Mouse (Mus musculus) liver, postnatal 0 days (tissue): ENCODE measurements around the gene Pkn1. TPM values are rescaled to one million over a fixed set of nuclear protein-coding genes. Genes with fewer than 3 reads are reported as not detected.

ENCODE experiments used
- ATAC-seq: fragments of 200-750 bp; cut with Nextera tagmentation; 2 replicates; pipeline ENCODE4 v1.8.0; 2017; ENCODE audit warnings: mild to moderate bottlenecking, moderate library complexity
- DNase-seq: peaks from one replicate; pipeline ENCODE4 v3.0.0-alpha.2; 2016
- H3K27ac ChIP-seq: fragments of 300-500 bp; sonication (generic); 2 replicates; pipeline ENCODE4 v1.5.1; 2014; ENCODE audit warnings: antibody characterized with exemption, moderate library complexity, mild to moderate bottlenecking, low read depth
- H3K27me3 ChIP-seq: fragments of 300-500 bp; sonication (generic); 2 replicates; pipeline ENCODE4 v1.6.1; 2014; ENCODE audit warnings: low read length, control low read depth, mixed read lengths; ENCODE audit not compliant: insufficient read depth
- H3K36me3 ChIP-seq: fragments of 300-500 bp; sonication (generic); replicated peaks from 2 replicates; pipeline ENCODE4 v1.6.1; 2014; ENCODE audit warnings: mild to moderate bottlenecking, control low read depth, low read length, moderate library complexity, mixed read lengths; ENCODE audit not compliant: insufficient read depth
- H3K4me1 ChIP-seq: fragments of 300-500 bp; sonication (generic); 2 replicates; pipeline ENCODE4 v1.6.1; 2014; ENCODE audit warnings: antibody characterized with exemption, mild to moderate bottlenecking, control low read depth; ENCODE audit not compliant: insufficient read depth
- H3K4me2 ChIP-seq: fragments of 300-500 bp; sonication (generic); 2 replicates; pipeline ENCODE4 v1.6.1; 2014; ENCODE audit warnings: low read depth, mild to moderate bottlenecking, low read length, moderate library complexity, mixed read lengths
- H3K4me3 ChIP-seq: fragments of 300-500 bp; sonication (generic); 2 replicates; pipeline ENCODE4 v1.5.1; 2014; ENCODE audit warnings: low read depth, low read length
- H3K9ac ChIP-seq: fragments of 300-500 bp; sonication (generic); replicated peaks from 2 replicates; pipeline ENCODE4 v1.6.1; 2014; ENCODE audit warnings: mild to moderate bottlenecking, moderate library complexity
- H3K9me3 ChIP-seq: fragments of 300-500 bp; sonication (generic); 2 replicates; pipeline ENCODE4 v1.6.1; 2016; ENCODE audit warnings: mild to moderate bottlenecking, control low read depth, low read length, mixed read lengths
- CTCF ChIP-seq: sonication (generic); IDR thresholded peaks from 2 replicates; pipeline ENCODE4 v1.5.1; 2016; ENCODE audit warnings: antibody characterized with exemption, low read depth
- EP300 ChIP-seq: IDR thresholded peaks from 2 replicates; pipeline ENCODE4 v1.6.1; 2016; ENCODE audit warnings: antibody characterized with exemption, low read depth, mild to moderate bottlenecking
- WGBS: fragments of 180-500 bp; shearing (Covaris S2); extraction: QIAGEN DNeasy Blood & Tissue Kit; methylation state at CpG from one replicate; pipeline ENCODE4 v1.1.7; 2014; ENCODE audit not compliant: insufficient replicate concordance; 5-methylcytosine and 5-hydroxymethylcytosine counted together
- polyA plus RNA-seq: library from polyadenylated mRNA; unstranded; fragments of >200 nt; fragmentation: Nextera tagmentation; extraction: Ambion mirVana; gene quantifications from 2 replicates; pipeline ENCODE4 v1.2.1, GENCODE M21; 2015

Pkn1 gene
- polyA plus RNA-seq, 1 experiment from 2014 or later, result 8.5 TPM

DNA sequence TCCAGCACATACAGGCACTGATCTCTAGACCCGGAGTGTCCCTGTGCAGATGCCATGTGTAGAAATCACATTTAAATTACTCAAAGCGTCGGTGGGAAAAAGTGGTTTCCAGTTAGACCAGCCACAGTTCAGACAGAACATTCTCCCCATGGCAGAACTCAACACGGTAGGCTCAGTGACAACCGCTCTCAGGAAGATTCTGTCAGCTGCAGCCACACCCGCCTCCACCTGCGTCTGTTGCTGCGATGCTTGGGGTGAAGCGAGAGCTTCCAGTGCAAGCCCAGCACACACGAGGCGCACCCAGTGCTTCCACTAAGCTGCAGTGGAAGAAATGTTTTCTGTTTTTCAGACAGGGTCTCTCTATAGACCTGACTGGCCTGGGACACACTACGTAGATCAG lies 19.1 kb downstream of the Pkn1 start:
- DNase-seq, result no peak
- TF ChIP-seq CTCF, result no peak
- no peak for TF ChIP-seq EP300
- Histone ChIP-seq H3K36me3 (peaks cover 74% of the 10 kb centered on the region), H3K4me3 (no peak overlapping the region), H3K9me3 (no peaks in the 10 kb centered on the region), H3K27me3 (no peaks in the 10 kb centered on the region), H3K27ac (no peak overlapping the region), H3K4me1 (no peaks in the 10 kb centered on the region), H3K4me2 (no peak overlapping the region), H3K9ac (no peak overlapping the region)
- whole genome bisulfite sequencing, result 84% methylated on average over 12 of the region's 12 CpGs
- ATAC-seq, result no peak

DNA sequence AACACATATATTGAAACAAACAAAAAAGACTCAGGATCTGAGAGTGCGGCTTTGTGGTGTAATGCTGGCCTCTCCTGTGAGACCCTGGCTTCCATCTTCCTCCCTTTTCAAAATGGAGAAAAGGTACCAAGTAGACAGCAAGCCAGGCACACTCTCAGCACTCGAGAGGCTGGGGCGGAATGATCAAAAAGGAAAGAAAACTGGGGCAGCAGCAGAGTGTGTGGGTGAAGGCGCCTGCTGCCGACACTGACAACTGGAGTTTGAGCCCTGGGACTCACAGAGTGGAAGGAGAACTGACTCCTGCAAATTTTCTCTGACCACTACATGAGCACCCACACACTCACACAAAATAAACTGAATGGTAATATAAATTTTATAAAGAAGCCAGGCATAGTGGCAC lies 24.5 kb downstream of the Pkn1 start:
- ATAC-seq, result no peak

DNA sequence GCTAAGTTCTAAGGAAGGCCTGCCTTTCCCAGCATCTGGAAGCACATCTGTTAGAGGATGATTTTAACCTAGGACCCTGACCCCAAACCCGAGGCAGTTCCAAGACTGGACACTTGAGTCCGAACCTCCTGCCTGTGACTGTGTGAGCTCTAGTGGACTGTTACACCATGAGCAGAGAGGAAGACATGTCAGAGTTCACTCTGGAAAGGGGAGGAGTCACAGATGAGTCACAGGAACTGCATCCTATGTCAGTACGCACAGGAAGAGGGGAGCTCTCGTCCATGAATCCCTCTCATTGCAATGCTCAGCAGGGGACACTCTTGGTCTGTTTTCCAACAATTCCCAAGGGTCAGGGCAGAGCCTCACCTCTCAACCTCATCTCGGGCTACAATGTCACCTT lies 26.0 kb downstream of the Pkn1 start:
- Histone ChIP-seq H3K36me3 (peaks cover 68% of the 10 kb centered on the region), H3K4me1 (peaks cover 12% of the 10 kb centered on the region), H3K4me2 (no peak overlapping the region), H3K9ac (no peak overlapping the region), H3K4me3 (no peak overlapping the region), H3K27ac (no peak overlapping the region), H3K9me3 (no peaks in the 10 kb centered on the region), H3K27me3 (no peaks in the 10 kb centered on the region)
- ATAC-seq (peak; percentile 41), DNase-seq (no peak)
- peak; percentile 19; the same call in 1 of the 2 replicates for TF ChIP-seq CTCF
- no peak for TF ChIP-seq EP300
- 63% methylated on average over 5 of the region's 5 CpGs for WGBS

More for the DNA sequence above, 24.5 kb downstream of the Pkn1 start:
- Histone ChIP-seq H3K27ac (no peak overlapping the region), H3K36me3 (peaks cover 76% of the 10 kb centered on the region), H3K9ac (no peak overlapping the region), H3K4me3 (no peak overlapping the region), H3K27me3 (no peaks in the 10 kb centered on the region), H3K4me2 (no peak overlapping the region), H3K4me1 (no peaks in the 10 kb centered on the region), H3K9me3 (no peaks in the 10 kb centered on the region)
- TF ChIP-seq EP300 (no peak), CTCF (no peak)
- whole genome bisulfite sequencing, result 90% methylated on average over 5 of the region's 5 CpGs
- DNase-seq, result no peak

DNA sequence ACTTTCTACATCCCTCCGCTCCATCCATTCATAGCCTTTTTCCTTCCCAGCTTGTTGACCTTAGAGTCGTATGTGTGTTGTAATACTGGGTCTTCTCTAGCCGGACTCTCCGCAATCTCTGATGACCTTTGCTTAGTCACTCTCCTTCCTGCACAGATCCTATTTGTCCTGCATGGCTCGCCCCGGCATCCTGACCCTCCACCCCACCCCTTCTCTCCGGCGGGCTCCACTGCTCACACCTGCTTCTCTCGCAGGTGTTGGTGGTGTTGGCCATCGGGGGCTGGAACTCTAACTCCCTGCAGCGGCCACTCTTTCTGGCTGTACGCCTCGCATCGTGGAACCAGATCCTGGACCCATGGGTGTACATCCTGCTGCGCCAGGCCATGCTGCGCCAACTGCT lies 30.0 kb downstream of the Pkn1 start:
- WGBS, result 66% methylated on average over 16 of the region's 16 CpGs
- Histone ChIP-seq H3K9ac (no peak overlapping the region), H3K4me1 (peaks cover 18% of the 10 kb centered on the region), H3K27ac (no peak overlapping the region), H3K4me3 (peak overlapping the region; percentile 10; the same call in 1 of the 2 replicates), H3K36me3 (peaks cover 47% of the 10 kb centered on the region), H3K9me3 (no peaks in the 10 kb centered on the region), H3K4me2 (peak overlapping the region; percentile 65), H3K27me3 (0 out of 2 replicates have a peak, but pooled peaks cover 2% of the 10 kb centered on the region)
- peak; percentile 51 for ATAC-seq
- no peak for TF ChIP-seq EP300
- no peak for TF ChIP-seq CTCF
- no peak for DNase-seq

DNA sequence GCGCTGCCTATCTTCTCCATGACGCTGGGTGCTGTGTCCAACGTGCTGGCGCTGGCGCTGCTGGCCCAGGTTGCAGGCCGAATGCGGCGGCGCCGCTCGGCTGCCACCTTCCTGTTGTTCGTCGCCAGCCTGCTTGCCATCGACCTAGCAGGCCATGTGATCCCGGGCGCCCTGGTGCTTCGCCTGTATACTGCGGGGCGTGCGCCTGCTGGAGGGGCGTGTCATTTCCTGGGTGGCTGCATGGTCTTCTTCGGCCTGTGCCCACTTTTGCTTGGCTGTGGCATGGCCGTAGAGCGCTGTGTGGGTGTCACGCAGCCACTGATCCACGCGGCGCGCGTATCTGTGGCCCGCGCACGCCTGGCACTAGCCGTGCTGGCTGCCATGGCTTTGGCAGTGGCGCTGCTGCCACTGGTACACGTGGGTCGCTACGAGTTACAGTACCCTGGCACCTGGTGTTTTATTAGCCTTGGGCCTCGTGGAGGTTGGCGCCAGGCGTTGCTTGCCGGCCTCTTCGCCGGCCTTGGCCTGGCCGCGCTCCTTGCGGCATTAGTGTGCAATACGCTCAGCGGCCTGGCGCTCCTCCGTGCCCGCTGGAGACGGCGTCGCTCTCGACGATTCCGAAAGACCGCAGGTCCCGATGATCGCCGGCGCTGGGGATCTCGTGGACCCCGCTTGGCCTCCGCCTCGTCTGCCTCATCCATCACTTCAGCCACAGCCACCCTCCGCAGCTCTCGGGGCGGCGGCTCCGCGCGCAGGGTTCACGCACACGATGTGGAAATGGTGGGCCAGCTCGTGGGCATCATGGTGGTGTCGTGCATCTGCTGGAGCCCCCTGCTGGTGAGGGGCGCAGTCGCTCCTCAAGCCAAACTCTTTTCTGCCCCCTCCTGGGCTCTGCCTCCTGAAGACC lies 30.7 kb downstream of the Pkn1 start:
- DNase-seq, result peak; percentile 60
- TF ChIP-seq CTCF (peak; percentile 76), EP300 (no peak)
- H3K4me1 ChIP-seq, result peaks cover 18% of the 10 kb centered on the region
- 36% methylated on average over 80 of the region's 80 CpGs for WGBS
- H3K27ac ChIP-seq, result no peak overlapping the region
- peaks cover 39% of the 10 kb centered on the region for H3K36me3 ChIP-seq
- H3K9ac ChIP-seq, result peak overlapping the region; percentile 30; the same call in 1 of the 2 replicates
- no peaks in the 10 kb centered on the region for H3K9me3 ChIP-seq
- ATAC-seq, result peak; percentile 30
- peak overlapping the region; percentile 10; the same call in 1 of the 2 replicates for H3K4me3 ChIP-seq
- peak overlapping the region; percentile 65 for H3K4me2 ChIP-seq
- 0 out of 2 replicates have a peak, but pooled peaks cover 2% of the 10 kb centered on the region for H3K27me3 ChIP-seq

DNA sequence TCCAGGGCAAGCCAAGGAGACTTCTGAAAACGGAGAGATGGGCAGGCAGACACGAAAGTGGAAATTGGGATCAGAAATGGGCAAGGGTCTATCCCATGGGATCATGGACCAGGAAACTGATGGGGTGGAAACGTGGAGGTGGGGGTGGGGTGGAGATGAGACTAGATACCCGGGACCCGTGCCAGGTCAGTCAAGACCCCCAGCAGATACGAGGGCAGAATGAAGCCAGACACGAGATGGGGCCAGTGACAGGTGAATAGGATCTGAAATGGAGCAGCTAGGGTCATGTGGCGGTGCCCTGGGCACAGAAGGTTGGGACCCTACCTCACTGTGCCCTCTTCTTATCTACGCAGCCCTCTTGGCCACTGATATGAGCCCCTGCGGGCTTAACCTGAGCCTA lies 31.5 kb downstream of the Pkn1 start:
- Histone ChIP-seq H3K4me2 (no peak overlapping the region), H3K36me3 (peaks cover 32% of the 10 kb centered on the region), H3K4me3 (no peak overlapping the region), H3K27me3 (0 out of 2 replicates have a peak, but pooled peaks cover 2% of the 10 kb centered on the region), H3K27ac (no peak overlapping the region), H3K9me3 (no peaks in the 10 kb centered on the region), H3K9ac (no peak overlapping the region), H3K4me1 (peaks cover 21% of the 10 kb centered on the region)
- 72% methylated on average over 10 of the region's 10 CpGs for WGBS
- DNase-seq, result no peak
- ATAC-seq, result no peak
- no peak for TF ChIP-seq CTCF
- TF ChIP-seq EP300, result no peak
